Mouse (Mus musculus) myocyte (in vitro differentiated cells): ENCODE data around the gene Dnajc5g. TPM values are rescaled to one million over a fixed set of nuclear protein-coding genes. Genes with fewer than 3 reads are reported as not detected.

ENCODE experiments used
- H3K27me3 ChIP-seq: one replicate; pipeline ENCODE4 v1.6.1; 2011; ENCODE audit not compliant: control insufficient read depth, insufficient read depth, insufficient read length
- H3K36me3 ChIP-seq: one replicate; pipeline ENCODE4 v1.6.1; 2011; ENCODE audit not compliant: control insufficient read depth, insufficient read depth
- H3K4me2 ChIP-seq: one replicate; pipeline ENCODE4 v1.6.1; 2011; ENCODE audit warnings: low read depth, control low read depth
- H3K4me3 ChIP-seq: one replicate; pipeline ENCODE4 v1.5.1; 2011; ENCODE audit warnings: mild to moderate bottlenecking, control low read depth, moderate library complexity
- H3K79me2 ChIP-seq: one replicate; pipeline ENCODE4 v1.6.1; 2011; ENCODE audit not compliant: control insufficient read depth, insufficient read depth
- H3ac ChIP-seq: one replicate; pipeline ENCODE4 v1.6.1; 2011; ENCODE audit not compliant: control insufficient read depth, insufficient read length
- CEBPB ChIP-seq: IDR thresholded peaks from 2 replicates; pipeline ENCODE4 v1.6.1; 2011; ENCODE audit warnings: mild to moderate bottlenecking, moderate library complexity; ENCODE audit not compliant: poor library complexity, insufficient read depth, severe bottlenecking
- E2F4 ChIP-seq: IDR thresholded peaks from one replicate; pipeline ENCODE4 v1.6.1; 2011; ENCODE audit warnings: mild to moderate bottlenecking, control low read depth, moderate library complexity; ENCODE audit not compliant: insufficient read depth
- MAX ChIP-seq: IDR thresholded peaks from one replicate; pipeline ENCODE4 v1.6.1; 2011; ENCODE audit warnings: low read depth, mild to moderate bottlenecking, control low read depth
- MYOD1 ChIP-seq, 3 experiments: IDR thresholded peaks; one replicate each; pipeline ENCODE4 v1.6.1; 2011; ENCODE audit warnings: control low read depth in 2 of 3, low read depth in 2 of 3, mild to moderate bottlenecking in 2 of 3, moderate library complexity in 1 of 3; ENCODE audit not compliant: insufficient read length in 2 of 3, control insufficient read depth in 1 of 3
- MYOG ChIP-seq, 3 experiments: IDR thresholded peaks; one replicate each; pipeline ENCODE4 v1.6.1; 2011; ENCODE audit warnings: control low read depth in 2 of 3, low read depth in 2 of 3, mild to moderate bottlenecking in 2 of 3; ENCODE audit not compliant: insufficient read length in 2 of 3, control insufficient read depth in 1 of 3, insufficient read depth in 1 of 3
- POLR2A ChIP-seq: IDR thresholded peaks from one replicate; pipeline ENCODE4 v1.6.1; 2011; ENCODE audit warnings: low read depth, mild to moderate bottlenecking, control low read depth, moderate library complexity; ENCODE audit not compliant: insufficient read length
- POLR2AphosphoS2 ChIP-seq: IDR thresholded peaks from one replicate; pipeline ENCODE4 v1.6.1; 2011; ENCODE audit warnings: low read depth, control low read depth; ENCODE audit not compliant: insufficient read length
- REST ChIP-seq: IDR thresholded peaks from one replicate; pipeline ENCODE4 v1.6.1; 2011; ENCODE audit warnings: mild to moderate bottlenecking, control low read depth, moderate library complexity; ENCODE audit not compliant: insufficient read depth, insufficient read length
- SRF ChIP-seq: IDR thresholded peaks from one replicate; pipeline ENCODE4 v1.6.1; 2011; ENCODE audit warnings: low read depth; ENCODE audit not compliant: control insufficient read depth, insufficient read length
- TCF12 ChIP-seq: IDR thresholded peaks from one replicate; pipeline ENCODE4 v1.6.1; 2011; ENCODE audit warnings: mild to moderate bottlenecking, control low read depth; ENCODE audit not compliant: poor library complexity, insufficient read depth, severe bottlenecking
- TCF3 ChIP-seq: IDR thresholded peaks from one replicate; pipeline ENCODE4 v1.6.1; 2011; ENCODE audit warnings: low read depth, control low read depth; ENCODE audit not compliant: insufficient read length
- USF1 ChIP-seq: IDR thresholded peaks from one replicate; pipeline ENCODE4 v1.6.1; 2011; ENCODE audit warnings: low read depth, mild to moderate bottlenecking, control low read depth, moderate library complexity
- polyA plus RNA-seq: library from polyadenylated mRNA; unstranded; fragments of >200 nt; fragmentation: generic; extraction: Trizol; gene quantifications from one replicate; pipeline ENCODE4 v1.2.1, GENCODE M21; 2012; ENCODE audit warnings: missing spikeins

Dnajc5g gene
- polyA plus RNA-seq, 1 experiment = not detected

DNA sequence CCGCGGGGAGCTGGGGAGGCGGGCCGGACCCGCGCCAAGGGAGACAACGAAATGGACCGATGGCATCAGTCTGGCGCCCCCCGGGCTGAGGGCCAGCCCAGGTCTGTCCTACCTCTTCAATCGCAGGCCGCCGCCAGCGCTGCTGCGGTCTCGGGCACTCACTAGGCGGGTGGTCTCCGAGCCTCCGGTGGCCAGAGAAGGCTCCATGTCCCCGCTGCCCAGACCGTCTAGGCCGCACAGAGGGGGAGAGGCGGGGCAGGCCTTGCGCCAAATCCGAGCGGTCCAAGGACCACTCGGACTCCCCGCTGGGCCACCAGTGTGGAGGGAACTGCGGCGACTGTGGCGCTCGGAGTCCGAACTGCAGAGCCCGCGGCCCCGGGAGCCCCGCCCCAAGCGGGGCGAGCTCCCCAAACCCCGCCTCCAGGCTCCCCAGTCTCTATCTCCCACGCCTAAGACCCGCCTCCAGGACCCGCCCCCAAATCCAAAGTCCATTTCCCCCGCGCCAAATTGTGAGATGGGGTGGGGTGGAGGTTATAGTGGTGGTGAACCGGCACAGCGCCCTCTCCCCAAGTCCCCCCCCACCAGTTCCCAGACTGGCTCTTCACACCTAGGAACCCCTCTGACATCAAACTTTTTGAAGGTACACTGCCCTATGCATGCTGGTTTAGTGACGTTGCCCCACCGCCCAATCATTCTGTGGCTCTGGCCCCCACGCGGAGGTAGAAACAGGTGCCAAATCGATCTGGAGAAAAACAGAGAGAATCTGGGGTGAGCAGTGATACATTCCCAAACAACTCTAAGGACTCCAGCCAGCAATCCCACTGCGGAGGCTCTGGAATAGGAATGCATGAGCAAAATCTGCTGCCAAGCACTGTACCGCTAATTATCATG is 12.7 kb upstream of the Dnajc5g start:
- H3K27me3 ChIP-seq = peaks cover 55% of the 10 kb centered on the region
- no peak for TF ChIP-seq MAX
- no peak for TF ChIP-seq REST
- no peak for TF ChIP-seq TCF3
- TF ChIP-seq POLR2A = no peak
- no peak for TF ChIP-seq TCF12
- TF ChIP-seq SRF = no peak
- no peak for TF ChIP-seq MYOD1 (IDR thresholded peaks at IDR 0.05; ENCODE audit: control insufficient read depth in 1 of 3, insufficient read length in 2 of 3, low read depth in 2 of 3)
- no peak for TF ChIP-seq MYOG (IDR thresholded peaks at IDR 0.05; ENCODE audit: control insufficient read depth in 1 of 3, insufficient read depth in 1 of 3, insufficient read length in 2 of 3, low read depth in 2 of 3)
- no peak for TF ChIP-seq POLR2AphosphoS2
- no peak for TF ChIP-seq CEBPB
- no peak for TF ChIP-seq USF1
- H3K36me3 ChIP-seq = no peaks in the 10 kb centered on the region
- no peak overlapping the region for H3K4me3 ChIP-seq
- no peaks in the 10 kb centered on the region for H3K79me2 ChIP-seq
- no peak overlapping the region for H3ac ChIP-seq
- H3K4me2 ChIP-seq = peak overlapping the region; percentile 78

DNA sequence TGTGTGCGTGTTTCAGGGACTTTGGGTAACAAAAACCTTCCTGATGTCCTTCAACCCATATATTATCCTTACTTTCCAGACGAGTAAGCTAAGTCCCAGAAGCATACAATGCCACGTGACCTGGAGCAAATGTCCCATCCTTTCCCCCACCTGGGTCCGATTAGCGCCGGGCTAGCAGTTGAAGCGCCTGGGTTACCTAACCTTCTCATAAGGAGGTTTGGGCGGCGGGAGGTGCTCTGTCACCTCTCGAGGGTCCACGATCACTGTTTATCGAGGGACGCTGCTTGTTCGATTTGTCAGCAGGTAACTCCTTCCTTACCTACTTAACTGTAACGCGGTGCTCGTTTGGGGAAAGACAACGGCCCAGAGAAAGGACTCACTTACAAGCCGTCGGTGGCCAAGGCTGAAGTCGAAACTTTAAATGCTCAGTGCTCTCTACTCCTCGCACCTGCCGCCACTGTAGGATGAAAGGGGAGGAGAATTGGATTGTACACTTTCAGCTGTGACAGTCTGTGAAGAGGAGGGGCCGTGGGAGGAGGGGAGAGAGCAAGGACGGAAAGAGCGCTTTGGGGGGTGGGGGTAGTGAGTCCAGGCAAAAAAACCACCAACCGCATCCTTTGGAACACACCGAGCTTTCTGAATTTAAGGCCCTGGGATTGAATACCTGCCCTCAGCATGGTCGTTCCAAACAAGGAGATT is 11.8 kb upstream of the Dnajc5g start:
- Histone ChIP-seq H3K79me2 (no peaks in the 10 kb centered on the region), H3K36me3 (no peaks in the 10 kb centered on the region), H3K27me3 (peaks cover 55% of the 10 kb centered on the region), H3K4me2 (peak overlapping the region; percentile 78), H3K4me3 (peak overlapping the region; percentile 14), H3ac (no peak overlapping the region)
- TF ChIP-seq MYOD1 (IDR thresholded peaks at IDR 0.05; ENCODE audit: control insufficient read depth in 1 of 3, insufficient read length in 2 of 3, low read depth in 2 of 3) (no peak), MYOG (IDR thresholded peaks at IDR 0.05; ENCODE audit: control insufficient read depth in 1 of 3, insufficient read depth in 1 of 3, insufficient read length in 2 of 3, low read depth in 2 of 3) (no peak), TCF12 (no peak), USF1 (peak; percentile 48), TCF3 (no peak)

DNA sequence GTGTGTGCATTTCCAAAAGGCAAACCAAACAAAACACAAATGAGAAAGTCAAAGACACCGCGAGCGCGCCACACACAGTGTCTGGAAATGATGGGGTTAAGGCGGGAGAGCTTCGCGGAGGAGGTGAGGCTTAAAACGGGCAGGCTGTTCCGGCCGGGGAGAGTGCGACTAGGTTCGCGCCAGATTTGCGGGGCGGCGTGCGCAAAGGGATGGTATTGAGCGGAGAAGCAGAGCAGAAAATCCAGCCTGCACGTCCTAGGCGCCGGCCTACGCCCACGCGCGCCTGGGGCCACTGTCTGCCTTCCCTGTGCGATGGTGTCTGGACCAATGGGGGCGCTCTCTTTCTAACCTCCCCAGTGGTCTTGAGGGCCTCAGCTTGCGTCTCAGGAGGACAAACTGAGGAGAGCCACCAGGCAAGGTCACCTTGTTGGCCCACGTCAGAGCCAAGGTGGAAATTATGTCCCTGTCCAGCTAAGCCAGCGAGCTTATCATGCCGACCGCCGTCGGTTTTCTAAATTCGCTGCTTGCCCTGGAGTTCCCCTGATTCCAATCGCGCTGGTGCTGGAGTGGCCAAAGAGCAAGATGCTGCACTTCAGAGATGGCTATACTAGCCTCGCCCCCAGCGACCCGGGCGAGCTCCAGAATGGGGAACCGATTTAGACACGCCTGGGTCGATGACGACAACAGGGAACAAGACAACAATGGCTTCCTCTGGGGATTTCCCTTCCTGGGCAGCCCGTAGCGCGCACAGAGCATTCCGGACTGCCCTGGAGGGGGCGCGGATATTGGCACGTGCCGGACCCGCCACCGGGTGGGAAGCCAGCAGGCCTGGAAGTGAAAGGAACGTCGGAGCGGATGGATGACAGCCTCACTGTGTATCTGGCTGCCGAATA is 11.0 kb upstream of the Dnajc5g start:
- Histone ChIP-seq H3K79me2 (no peaks in the 10 kb centered on the region), H3K4me3 (peak overlapping the region; percentile 14), H3ac (no peak overlapping the region), H3K4me2 (peak overlapping the region; percentile 78), H3K36me3 (no peaks in the 10 kb centered on the region), H3K27me3 (peaks cover 53% of the 10 kb centered on the region)
- no peak for TF ChIP-seq SRF
- no peak for TF ChIP-seq POLR2A
- TF ChIP-seq POLR2AphosphoS2 = no peak
- no peak for TF ChIP-seq MYOG (IDR thresholded peaks at IDR 0.05; ENCODE audit: control insufficient read depth in 1 of 3, insufficient read depth in 1 of 3, insufficient read length in 2 of 3, low read depth in 2 of 3)
- no peak for TF ChIP-seq TCF3
- TF ChIP-seq CEBPB = no peak
- no peak for TF ChIP-seq MAX
- TF ChIP-seq USF1 = no peak
- no peak for TF ChIP-seq E2F4
- no peak for TF ChIP-seq REST
- no peak for TF ChIP-seq MYOD1 (IDR thresholded peaks at IDR 0.05; ENCODE audit: control insufficient read depth in 1 of 3, insufficient read length in 2 of 3, low read depth in 2 of 3)
- TF ChIP-seq TCF12 = no peak

DNA sequence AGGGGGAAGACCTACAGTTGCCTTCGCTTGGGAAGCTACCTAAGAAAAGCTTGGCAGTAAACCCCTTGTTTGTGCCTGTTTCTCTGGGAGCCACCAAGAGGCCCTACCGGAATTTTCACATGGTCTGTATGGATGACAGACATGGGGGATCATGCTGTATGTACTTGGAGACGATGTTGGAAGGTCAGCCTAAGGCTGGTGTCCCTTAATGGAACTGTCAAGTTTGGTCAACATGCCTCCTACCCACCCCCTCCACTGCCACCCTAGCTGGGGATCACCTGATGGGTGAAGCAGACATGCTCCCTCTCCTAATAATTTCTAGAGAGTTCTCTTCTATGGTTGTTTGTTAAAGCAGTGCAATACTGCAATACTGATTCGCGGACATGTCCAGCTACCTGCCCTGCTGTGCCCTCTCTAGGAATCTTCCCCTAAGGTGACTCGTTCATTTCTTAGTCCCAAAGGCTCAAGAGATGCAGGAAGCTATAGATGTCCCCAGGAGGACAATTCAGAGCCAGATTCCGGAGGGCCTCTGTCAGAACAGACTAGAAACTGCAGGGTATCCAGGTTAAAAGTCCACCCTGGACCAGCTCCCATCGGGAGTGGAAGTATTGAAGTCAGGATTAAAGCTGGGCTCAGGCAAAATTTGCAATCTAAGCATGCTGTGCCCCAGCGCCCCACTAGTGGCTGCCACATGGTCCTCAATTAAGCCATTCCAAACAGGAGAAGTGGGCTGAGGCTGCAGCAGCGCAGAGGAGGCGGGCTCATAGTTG is 10.2 kb upstream of the Dnajc5g start:
- no peaks in the 10 kb centered on the region for H3K36me3 ChIP-seq
- no peak for TF ChIP-seq SRF
- no peak for TF ChIP-seq MYOG (IDR thresholded peaks at IDR 0.05; ENCODE audit: control insufficient read depth in 1 of 3, insufficient read depth in 1 of 3, insufficient read length in 2 of 3, low read depth in 2 of 3)
- TF ChIP-seq POLR2AphosphoS2 = no peak
- TF ChIP-seq TCF12 = no peak
- TF ChIP-seq CEBPB = no peak
- no peak for TF ChIP-seq TCF3
- no peak for TF ChIP-seq MYOD1 (IDR thresholded peaks at IDR 0.05; ENCODE audit: control insufficient read depth in 1 of 3, insufficient read length in 2 of 3, low read depth in 2 of 3)
- peak overlapping the region; percentile 14 for H3K4me3 ChIP-seq
- peaks cover 45% of the 10 kb centered on the region for H3K27me3 ChIP-seq
- H3K79me2 ChIP-seq = no peaks in the 10 kb centered on the region
- peak overlapping the region; percentile 78 for H3K4me2 ChIP-seq
- no peak overlapping the region for H3ac ChIP-seq
